Mouse (Mus musculus) lung, postnatal 4 days (tissue): ENCODE results near the gene Lbx2.

Source experiments
- DNase-seq, 2 experiments: peaks; one replicate each; pipeline ENCODE4 v3.0.0; 2021

Gene Lbx2

DNA sequence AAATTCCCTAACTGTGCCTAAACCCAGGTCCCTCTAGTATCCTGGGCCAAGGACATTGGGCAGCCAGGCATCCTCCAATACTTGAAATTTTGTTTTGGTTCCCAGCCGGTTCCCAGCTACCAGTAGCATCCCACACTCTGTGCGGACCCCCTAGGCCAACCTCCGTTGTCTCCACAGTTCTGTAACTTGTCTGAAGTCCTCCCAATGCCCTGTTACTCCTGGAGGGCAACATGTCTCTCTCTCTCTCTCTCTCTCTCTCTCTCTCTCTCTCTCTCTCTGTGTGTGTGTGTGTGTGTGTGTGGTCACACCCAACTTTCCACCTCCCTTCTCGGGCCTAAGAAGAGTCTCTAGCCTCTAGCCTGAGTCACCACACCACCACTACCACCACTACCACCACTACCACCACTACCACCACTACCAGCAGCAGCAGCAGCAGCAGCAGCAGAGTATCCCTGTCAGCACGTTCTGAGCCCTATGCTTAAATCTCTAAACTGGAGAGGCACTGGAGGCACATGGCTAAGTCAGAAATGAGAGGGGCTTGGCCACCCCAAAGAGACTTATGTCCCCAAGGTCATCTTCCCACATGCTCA, 50.2 kb downstream of the Lbx2 start:
- DNase-seq = no peak

DNA sequence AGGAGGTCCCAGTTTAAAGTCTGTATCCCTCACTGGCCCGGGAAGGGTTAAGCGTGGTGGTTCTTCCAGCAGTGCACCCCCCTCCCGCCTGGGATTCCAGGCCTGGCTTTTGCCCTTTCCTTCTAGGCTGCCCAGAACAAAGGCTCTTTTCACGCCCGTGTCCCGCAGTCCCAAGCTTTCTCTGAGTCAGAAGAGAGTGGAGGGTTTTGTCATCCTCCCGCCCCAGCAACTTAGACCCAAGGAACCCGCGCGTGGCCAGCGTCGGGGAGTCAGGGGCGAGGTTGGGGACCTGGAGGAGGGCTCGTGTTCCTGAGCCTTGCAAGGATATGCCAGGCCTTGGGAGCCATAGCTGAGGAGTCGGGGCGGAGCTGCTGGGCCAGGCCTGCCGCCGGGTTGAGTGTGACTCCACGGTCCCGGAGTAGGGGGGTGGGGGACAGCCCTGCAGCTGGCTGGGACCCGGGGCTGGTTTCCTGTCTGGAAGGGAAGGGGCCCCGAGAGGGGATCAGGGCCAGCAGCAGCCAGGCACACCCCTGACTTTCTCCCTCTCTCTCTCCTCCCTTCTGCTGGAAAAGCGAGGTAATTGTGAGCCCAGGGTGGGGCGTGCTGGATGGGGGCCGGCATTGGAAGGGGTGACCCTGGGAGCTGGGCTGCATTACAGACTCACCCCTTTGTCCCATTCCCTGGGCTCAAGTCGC, 50.9 kb downstream of the Lbx2 start:
- DNase-seq = peak; percentile 76 to 86

DNA sequence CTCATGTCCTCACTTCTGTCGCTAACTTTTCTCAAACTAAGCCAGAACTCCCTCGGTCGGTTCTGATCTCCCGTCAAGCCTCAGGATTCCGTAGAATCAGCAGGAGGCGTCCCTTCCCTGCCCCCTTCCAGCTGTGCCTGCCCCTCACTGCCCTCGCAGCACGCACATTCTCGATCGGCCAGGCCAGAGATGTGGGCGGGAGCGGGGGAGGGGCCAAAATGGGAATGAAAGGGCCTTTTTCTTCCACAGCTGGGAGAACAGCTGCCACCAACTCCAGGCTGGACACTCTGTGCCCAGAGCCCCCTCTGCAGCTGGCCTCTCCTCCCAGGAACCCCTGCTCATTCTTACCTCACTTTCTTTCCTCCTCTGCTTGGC, 51.4 kb downstream of the Lbx2 start:
- DNase-seq = peak; percentile 92 to 95
